Mouse (Mus musculus) bone marrow, adult 2 months (tissue): ENCODE results near the gene Pltp.

Experiments used
- CTCF ChIP-seq: fragments of 200-500 bp; IDR thresholded peaks from 2 replicates; pipeline ENCODE4 v1.5.1; 2011; ENCODE audit warnings: low read length, control low read depth; ENCODE audit not compliant: control insufficient read depth, insufficient read depth
- POLR2A ChIP-seq: fragments of 200-500 bp; IDR thresholded peaks from 2 replicates; pipeline ENCODE4 v1.6.1; 2011; ENCODE audit warnings: low read depth, mild to moderate bottlenecking, control low read depth, low read length, borderline replicate concordance; ENCODE audit not compliant: control insufficient read depth

DNA sequence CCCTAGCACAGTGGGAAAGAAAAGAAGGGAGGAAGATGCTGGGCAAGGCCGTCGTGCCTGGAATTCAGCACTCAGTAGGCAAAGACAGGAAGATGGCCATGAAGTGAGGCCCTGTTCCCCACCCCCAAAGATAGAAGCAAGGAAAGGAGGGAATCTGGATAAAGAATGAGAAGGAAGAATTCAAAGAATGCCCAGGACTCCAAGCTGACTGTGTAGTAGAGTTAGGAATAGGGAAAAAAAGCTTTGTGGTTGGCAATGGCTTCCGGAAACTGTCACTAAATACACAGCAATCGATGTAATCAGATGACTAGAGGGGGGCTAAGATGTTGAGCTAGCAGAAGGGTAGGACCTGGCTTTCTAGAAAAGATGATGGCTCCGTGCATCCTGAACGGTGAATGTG lies 40.3 kb downstream of the Pltp start:
- TF ChIP-seq POLR2A (no peak), CTCF (no peak)
